Mouse (Mus musculus) heart, adult 2 months (tissue): ENCODE results near the gene Pus7. TPM values are rescaled to one million over a fixed set of nuclear protein-coding genes. Genes with fewer than 3 reads are reported as not detected.

Experiments
- DNase-seq, 2 experiments: peaks; one replicate each; pipeline ENCODE4 v3.0.0; 2021
- H3K27ac ChIP-seq: fragments of 200-600 bp; 2 replicates; pipeline ENCODE4 v1.8.1; 2022
- H3K27me3 ChIP-seq: fragments of 200-500 bp; 2 replicates; pipeline ENCODE4 v1.6.1; 2012; ENCODE audit warnings: mild to moderate bottlenecking, low read length, inconsistent platforms, mixed read lengths; ENCODE audit not compliant: control insufficient read depth, insufficient read depth
- H3K36me3 ChIP-seq: fragments of 200-500 bp; 2 replicates; pipeline ENCODE4 v1.6.1; 2012; ENCODE audit warnings: low read length, inconsistent platforms; ENCODE audit not compliant: control insufficient read depth, insufficient read depth
- H3K4me1 ChIP-seq: fragments of 200-500 bp; 2 replicates; pipeline ENCODE4 v1.6.1; 2011; ENCODE audit warnings: low read length; ENCODE audit not compliant: control insufficient read depth, insufficient read depth
- H3K4me3 ChIP-seq: fragments of 200-600 bp; 2 replicates; pipeline ENCODE4 v1.8.1; 2022
- H3K79me2 ChIP-seq: fragments of 200-500 bp; replicated peaks from 2 replicates; pipeline ENCODE4 v1.6.1; 2012; ENCODE audit warnings: mild to moderate bottlenecking, inconsistent platforms, low read length, moderate library complexity, mixed read lengths; ENCODE audit not compliant: control insufficient read depth, insufficient read depth
- H3K9ac ChIP-seq: fragments of 200-500 bp; 2 replicates; pipeline ENCODE4 v1.6.1; 2012; ENCODE audit warnings: low read depth, mild to moderate bottlenecking, control low read depth, inconsistent platforms, low read length, mixed read lengths
- CTCF ChIP-seq: fragments of 200-600 bp; IDR thresholded peaks from 2 replicates; pipeline ENCODE4 v1.8.1; 2022; ENCODE audit warnings: antibody characterized with exemption, mild to moderate bottlenecking, moderate library complexity
- EP300 ChIP-seq: fragments of 200-500 bp; IDR thresholded peaks from 2 replicates; pipeline ENCODE4 v1.6.1; 2011; ENCODE audit warnings: low read depth, low read length, control low read depth; ENCODE audit not compliant: insufficient read depth
- POLR2A ChIP-seq: fragments of 200-500 bp; IDR thresholded peaks from 2 replicates; pipeline ENCODE4 v1.6.1; 2011; ENCODE audit warnings: mild to moderate bottlenecking, low read depth, low read length, control low read depth; ENCODE audit not compliant: insufficient read depth
- WGBS: fragments of 180-500 bp; shearing (Covaris S2); methylation state at CpG from one replicate; pipeline ENCODE4 v1.1.7; 2018; 5-methylcytosine and 5-hydroxymethylcytosine counted together
- intact Hi-C: fragments of 180-260 bp; cut with DNase I; formaldehyde crosslinking; loops from one replicate; pipeline ENCODE4 v1.15.1; 2025
- polyA plus RNA-seq: library from polyadenylated mRNA; depleted of rRNA; stranded (reverse); fragments of >200 nt; gene quantifications from 2 replicates; pipeline ENCODE4 v1.2.3, GENCODE M21; 2012; rRNA removed
- total RNA-seq, 2 experiments: library from RNA; stranded (reverse); gene quantifications; 2 replicates each; pipeline ENCODE4 v1.2.3; 2021

Gene Pus7
- total and polyA plus RNA-seq, 3 experiments, result 3.4 to 8.5 (median 8.2) TPM

- intact Hi-C loops, result no loop called here
- Histone ChIP-seq H3K9ac (no peak overlapping the region), H3K36me3 (no peaks in the 10 kb centered on the region), H3K27ac (no peak overlapping the region), H3K79me2 (no peaks in the 10 kb centered on the region), H3K27me3 (no peaks in the 10 kb centered on the region), H3K4me1 (no peaks in the 10 kb centered on the region), H3K4me3 (no peak overlapping the region)
- 100% methylated on average over 1 of the region's 1 CpGs for WGBS
- TF ChIP-seq EP300 (no peak), POLR2A (no peak), CTCF (no peak)
- DNase-seq, result no peak
These were observed 86.1 kb downstream of the Pus7 start for GRCm38 (mm10) chr5:23697457-23697856.

Other genes starting within 250 kb of the Pus7 start
- gene Srpk2, start 99.1 kb downstream of the Pus7 start, total RNA-seq, result 10 to 100 TPM; 35.1 to 37.4 TPM
- gene Srpk2, start 99.1 kb downstream of the Pus7 start, polyA plus RNA-seq, result 8.4 and 12.1 TPM in 2 replicates
- gene Rint1, start 4.0 kb upstream of the Pus7 start, total RNA-seq, result 10 to 100 TPM; 12.9 to 14.7 TPM
- gene Rint1, start 4.0 kb upstream of the Pus7 start, polyA plus RNA-seq, result 6.9 and 13.6 TPM in 2 replicates
- gene Tomm7, start 60.5 kb upstream of the Pus7 start, total RNA-seq, result 100 to 1,000 TPM; 105 to 110 TPM
- 52.1 and 60.7 TPM in 2 replicates for gene Tomm7, start 60.5 kb upstream of the Pus7 start, polyA plus RNA-seq
- 10 to 100 TPM; 41.3 to 44.1 TPM for gene Fam126a, start 247.0 kb upstream of the Pus7 start, total RNA-seq
- 9.2 and 18.1 TPM in 2 replicates for gene Fam126a, start 247.0 kb upstream of the Pus7 start, polyA plus RNA-seq